ENCODE assay signal across 9 mouse cellular contexts in genomic region chr4:124594933-124595332, GRCm38 (mm10). TPM values are rescaled to one million over a fixed set of nuclear protein-coding genes. Genes with fewer than 3 reads are reported as not detected.
DNase-seq lines count a peak whose midpoint lies in the region; ATAC-seq and TF ChIP-seq lines count a peak whose summit lies in the region.
"Had no signal": no experiment of that assay in that cellular context is flagged by ENCODE, and none has a peak within 500 bp of the region (broad histone marks: within the 10 kb centered on the region; RNA-seq: fewer than 3 reads in every experiment).

No protein-coding gene starts in this region.

- H3K36me3 ChIP-seq in heart, embryonic 11.5 days (ENCODE audit: control insufficient read depth, insufficient read depth, low read length) = no peaks in the 10 kb centered on the region
- no peaks in the 10 kb centered on the region for H3K36me3 ChIP-seq in hindbrain, postnatal 0 days (ENCODE audit: insufficient read depth, low read length)
- no peaks in the 10 kb centered on the region for H3K36me3 ChIP-seq in stomach, postnatal 0 days (ENCODE audit: control insufficient read depth, insufficient read depth, low read length)

- TF ChIP-seq CTCF in hindbrain, postnatal 0 days (IDR thresholded peaks at IDR 0.05; ENCODE audit: low read depth) = 0 out of 2 replicates have a peak, but pooled peaks have one; percentile 3
- no peak for TF ChIP-seq CTCF in stomach, postnatal 0 days (IDR thresholded peaks at IDR 0.05; ENCODE audit: low read depth)

- intact Hi-C loops in left cerebral cortex, postnatal 25 days (cut with DNase I) = loop anchor here (1.0 to 5.0 kb wide), 3 partner anchors 20 to 388 kb away; partner anchors contain the start of gene Pou3f1

- TF ChIP-seq EP300 in stomach, postnatal 0 days (optimal IDR thresholded peaks at IDR 0.05) = no peak

- no peaks in the 10 kb centered on the region for H3K4me1 ChIP-seq in heart, embryonic 11.5 days (ENCODE audit: control insufficient read depth, insufficient read depth, low read length)
- 0 out of 2 replicates have a peak, but pooled peaks cover 3% of the 10 kb centered on the region for H3K4me1 ChIP-seq in hindbrain, postnatal 0 days (ENCODE audit: insufficient read depth, low read length)
- no peaks in the 10 kb centered on the region for H3K4me1 ChIP-seq in stomach, postnatal 0 days (replicated peaks; ENCODE audit: control insufficient read depth, insufficient read depth)

- H3K4me2 ChIP-seq in heart, embryonic 11.5 days = no peak overlapping the region
- H3K4me2 ChIP-seq in hindbrain, postnatal 0 days (ENCODE audit: low read depth, low read length) = 0 out of 2 replicates have a peak overlapping the region, but pooled peaks have one; percentile 11
- peak overlapping the region; percentile 23 for H3K4me2 ChIP-seq in stomach, postnatal 0 days (replicated peaks; ENCODE audit: low read depth)

- H3K9me3 ChIP-seq in heart, embryonic 11.5 days (replicated peaks; ENCODE audit: control insufficient read depth, low read length) = no peaks in the 10 kb centered on the region
- H3K9me3 ChIP-seq in hindbrain, postnatal 0 days (ENCODE audit: low read length) = no peaks in the 10 kb centered on the region
- H3K9me3 ChIP-seq in stomach, postnatal 0 days (ENCODE audit: control insufficient read depth, low read length) = no peaks in the 10 kb centered on the region

- H3K27me3 ChIP-seq in heart, embryonic 11.5 days (ENCODE audit: control insufficient read depth, insufficient read depth, low read length) = peaks cover 28% of the 10 kb centered on the region
- 0 out of 2 replicates have a peak, but pooled peaks cover 8% of the 10 kb centered on the region for H3K27me3 ChIP-seq in hindbrain, postnatal 0 days (ENCODE audit: insufficient read depth, low read length)
- H3K27me3 ChIP-seq in stomach, postnatal 0 days (ENCODE audit: control insufficient read depth, insufficient read depth, low read length) = no peaks in the 10 kb centered on the region

- no peak overlapping the region for H3K4me3 ChIP-seq in heart, embryonic 11.5 days (ENCODE audit: low read depth, low read length)
- no peak overlapping the region for H3K4me3 ChIP-seq in hindbrain, postnatal 0 days (ENCODE audit: low read length)
- H3K4me3 ChIP-seq in stomach, postnatal 0 days (ENCODE audit: low read depth, low read length) = no peak overlapping the region
- H3K4me3 ChIP-seq: erythroblast, embryonic 14.5 days had no signal

- ATAC-seq in heart, embryonic 11.5 days (replicated peaks; ENCODE audit: insufficient number of reproducible peaks, low FRiP score, low TSS enrichment) = no peak
- peak; percentile 83 for ATAC-seq in hindbrain, postnatal 0 days
- ATAC-seq in stomach, postnatal 0 days (ENCODE audit: low FRiP score, low TSS enrichment) = no peak

- 36% methylated on average over 13 of the region's 13 CpGs for WGBS in heart, embryonic 11.5 days (ENCODE audit: insufficient replicate concordance)
- 23% methylated on average over 13 of the region's 13 CpGs for WGBS in hindbrain, postnatal 0 days
- WGBS in stomach, postnatal 0 days = 23% methylated on average over 13 of the region's 13 CpGs

- no peak overlapping the region for H3K9ac ChIP-seq in heart, embryonic 11.5 days (ENCODE audit: low read depth, low read length)
- no peak overlapping the region for H3K9ac ChIP-seq in hindbrain, postnatal 0 days (replicated peaks; ENCODE audit: low read length)
- no peak overlapping the region for H3K9ac ChIP-seq in stomach, postnatal 0 days (ENCODE audit: low read length)

- DNase-seq in heart, adult 18-20 months = peak; percentile 25 to 48
- peak; percentile 57 for DNase-seq in adrenal gland, postnatal 10 days
- peak; percentile 62 for DNase-seq in fibroblast of lung, adult 2 months (ENCODE audit: low read depth)
- peak; percentile 88 for DNase-seq in hindbrain, postnatal 0 days (ENCODE audit: low spot score)
- peak; percentile 78 to 96 for DNase-seq in left cerebral cortex, postnatal 25 days (ENCODE audit: low spot score in 2 of 2)
- peak; percentile 20 for DNase-seq in stomach, postnatal 0 days (ENCODE audit: low spot score)
- no peak for DNase-seq in gastrocnemius, postnatal 4 days (ENCODE audit: low spot score in 2 of 2)

- H3K27ac ChIP-seq in heart, embryonic 11.5 days (ENCODE audit: low read depth, low read length) = no peak overlapping the region
- no peak overlapping the region for H3K27ac ChIP-seq in hindbrain, postnatal 0 days
- H3K27ac ChIP-seq in stomach, postnatal 0 days (replicated peaks) = no peak overlapping the region

RNA-seq across cellular contexts. Expression of gene 3100002H09Rik, which starts 15.7 kb away (rescaled TPM):
- not detected for total RNA-seq in heart, adult 18-20 months (2021)
- not detected in 2 replicates for polyA plus RNA-seq in heart, embryonic 11.5 days (2014; fragmentation: Nextera tagmentation; extraction: Ambion mirVana)
- total RNA-seq in adrenal gland, postnatal 10 days (2021) = not detected
- 0.26 TPM in 1 of 2 replicates, not detected in the other for total RNA-seq in hindbrain, postnatal 0 days (2014; rRNA removed)
- polyA plus RNA-seq in hindbrain, postnatal 0 days (2015; fragmentation: Nextera tagmentation; extraction: Ambion mirVana) = 0.23 TPM in 1 of 2 replicates, not detected in the other
- total RNA-seq in left cerebral cortex, postnatal 25 days (2021) = 1 to 10 TPM in 1 of 2 experiments, under 1 TPM in 1; 0.44 to 1.1 TPM
- not detected in 2 replicates for polyA plus RNA-seq in stomach, postnatal 0 days (2015; fragmentation: Nextera tagmentation; extraction: Ambion mirVana)
- not detected for total RNA-seq in gastrocnemius, postnatal 4 days (2021)
- polyA plus RNA-seq: erythroblast, embryonic 14.5 days had no signal

Comparison
In these comparisons a context has a peak if more than half of its experiments do, and no peak if none do; other contexts are left out.
1. DNase-seq: peak in heart, adult 18-20 months (2 of 2), adrenal gland, postnatal 10 days (single experiment), fibroblast of lung, adult 2 months (single experiment), hindbrain, postnatal 0 days (single experiment), left cerebral cortex, postnatal 25 days (2 of 2) and stomach, postnatal 0 days (single experiment); none in gastrocnemius, postnatal 4 days (0 of 2).